Mouse (Mus musculus): ENCODE data around the gene Tsen2. TPM values are rescaled to one million over a fixed set of nuclear protein-coding genes. Genes with fewer than 3 reads are reported as not detected.

Tsen2 gene
- polyA plus RNA-seq, 1 experiment from 2014 or later = 34.6 TPM

DNA sequence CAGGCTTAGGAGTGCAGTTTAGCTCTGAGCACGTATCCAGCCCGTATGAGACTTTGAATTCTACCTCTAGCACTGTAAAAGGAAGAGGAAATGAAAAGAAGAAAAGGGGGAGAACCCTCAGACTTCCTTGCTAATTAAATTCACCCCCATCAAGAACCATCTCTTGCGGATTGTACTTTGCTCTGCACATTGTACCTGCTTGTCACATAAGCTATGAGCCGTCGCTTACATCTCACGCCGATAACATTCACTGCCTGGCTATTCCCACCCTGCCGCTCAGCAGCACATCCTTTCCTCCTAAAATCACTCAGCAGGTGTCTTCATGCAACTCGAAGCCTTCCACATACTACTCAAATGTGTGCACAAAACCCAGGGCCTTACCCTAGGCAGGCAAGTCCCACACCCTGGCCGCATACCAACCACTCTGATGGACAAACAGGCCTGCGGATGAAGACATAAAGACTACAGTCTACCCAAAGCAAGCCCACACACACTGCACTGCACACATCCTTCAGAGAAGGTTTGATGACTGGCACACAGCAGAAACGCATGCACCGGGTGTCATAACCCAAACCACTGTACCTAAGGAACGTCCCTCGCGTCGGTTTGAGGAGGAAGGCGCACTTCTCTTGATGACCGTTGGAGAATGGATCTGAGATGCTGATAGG, 47.4 kb downstream of the Tsen2 start:
- no peaks in the 10 kb centered on the region for H3K27me3 ChIP-seq (ENCODE audit: insufficient read depth, poor library complexity, severe bottlenecking)
- no peaks in the 10 kb centered on the region for H3K36me3 ChIP-seq
- WGBS = 86% methylated on average over 19 of the region's 19 CpGs
- no peak for DNase-seq (ENCODE audit: low spot score)
- no peaks in the 10 kb centered on the region for H3K4me1 ChIP-seq (replicated peaks)
- H3K4me3 ChIP-seq = no peak overlapping the region
- H3K9me3 ChIP-seq = no peaks in the 10 kb centered on the region
- no peak overlapping the region for H3K27ac ChIP-seq

DNA sequence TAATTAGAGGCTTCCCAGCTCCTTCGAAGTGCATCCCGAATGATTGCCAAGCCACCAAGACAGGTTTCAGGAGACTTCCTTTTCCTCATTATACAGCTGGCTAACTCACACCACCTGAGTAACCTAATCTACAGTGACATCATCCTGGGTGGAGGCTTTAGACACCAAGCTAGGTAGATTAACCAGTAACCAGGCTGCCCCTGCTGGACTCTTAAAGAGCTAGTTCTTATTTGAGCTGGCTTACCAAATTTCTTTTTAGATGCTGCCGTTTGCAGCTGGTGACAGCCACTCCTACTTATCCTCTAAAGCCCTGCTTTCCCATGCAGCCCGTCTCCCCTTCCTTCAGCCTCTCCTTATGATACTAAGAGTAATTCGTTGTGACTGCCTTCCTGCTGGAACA, 48.0 kb downstream of the Tsen2 start, which contains the start of gene Mkrn2os:
Gene Mkrn2os (minus strand): TSS at position 119 of the 400 bp plus-strand sequence.
- Histone ChIP-seq H3K27me3 (ENCODE audit: insufficient read depth, poor library complexity, severe bottlenecking) (no peaks in the 10 kb centered on the region), H3K9me3 (no peaks in the 10 kb centered on the region), H3K27ac (no peak within 1 kb of the TSS), H3K4me3 (no peak within 1 kb of the TSS), H3K36me3 (no peaks in the 10 kb centered on the region), H3K4me1 (replicated peaks) (no peaks in the 10 kb centered on the region)
- WGBS = 69% methylated on average over 5 of the region's 5 CpGs
- no peak for DNase-seq (ENCODE audit: low spot score)

DNA sequence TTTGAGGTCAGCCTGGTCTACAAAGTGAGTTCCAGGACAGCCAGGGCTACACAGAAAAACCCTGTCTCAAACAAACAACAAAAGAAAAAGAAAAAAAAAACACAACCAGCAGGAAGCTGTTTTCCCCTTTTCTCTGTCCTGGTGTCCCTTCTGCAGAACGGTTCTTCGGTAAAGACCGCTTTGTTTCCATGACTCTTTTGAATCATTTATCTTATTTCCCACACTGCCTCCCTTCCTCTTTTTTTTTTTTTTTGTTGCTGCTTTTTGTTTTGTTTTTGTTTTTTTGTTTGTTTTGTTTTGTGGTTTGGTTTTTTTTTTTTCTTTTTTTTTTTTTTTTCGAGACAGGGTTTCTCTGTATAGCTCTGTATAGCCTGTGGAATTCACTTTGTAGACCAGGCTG, 48.8 kb downstream of the Tsen2 start:
- H3K27me3 ChIP-seq (ENCODE audit: insufficient read depth, poor library complexity, severe bottlenecking) = no peaks in the 10 kb centered on the region
- WGBS = 82% methylated on average over 4 of the region's 4 CpGs

DNA sequence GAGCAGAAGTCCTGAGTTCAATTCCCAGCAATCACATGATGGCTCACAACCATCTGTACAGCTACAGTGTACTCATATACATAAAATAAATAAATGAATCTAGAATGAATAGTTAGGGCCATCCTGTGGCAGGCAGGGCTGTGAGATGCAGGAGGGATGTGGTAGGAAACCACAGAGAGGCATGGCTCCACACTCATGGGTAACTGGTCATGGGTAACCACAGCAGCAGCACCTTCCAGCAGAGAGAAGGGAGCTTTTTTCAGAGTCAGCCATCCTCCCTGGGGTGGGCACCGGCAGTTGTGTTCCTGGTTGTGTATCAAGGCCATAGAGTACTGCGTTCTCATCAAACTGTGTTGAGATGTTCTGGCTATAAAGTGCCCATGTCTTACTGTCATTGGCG, 50.0 kb downstream of the Tsen2 start:
- DNase-seq (ENCODE audit: low spot score) = no peak
- H3K27me3 ChIP-seq (ENCODE audit: insufficient read depth, poor library complexity, severe bottlenecking) = no peaks in the 10 kb centered on the region
- no peaks in the 10 kb centered on the region for H3K4me1 ChIP-seq (replicated peaks)
- H3K9me3 ChIP-seq = no peaks in the 10 kb centered on the region
- 83% methylated on average over 3 of the region's 3 CpGs for WGBS
- H3K4me3 ChIP-seq = no peak overlapping the region
- no peak overlapping the region for H3K27ac ChIP-seq
- no peaks in the 10 kb centered on the region for H3K36me3 ChIP-seq

More for the DNA sequence above, 48.8 kb downstream of the Tsen2 start:
- Histone ChIP-seq H3K4me3 (no peak overlapping the region), H3K4me1 (replicated peaks) (no peaks in the 10 kb centered on the region), H3K9me3 (no peaks in the 10 kb centered on the region), H3K36me3 (no peaks in the 10 kb centered on the region), H3K27ac (no peak overlapping the region)
- DNase-seq (ENCODE audit: low spot score) = no peak

DNA sequence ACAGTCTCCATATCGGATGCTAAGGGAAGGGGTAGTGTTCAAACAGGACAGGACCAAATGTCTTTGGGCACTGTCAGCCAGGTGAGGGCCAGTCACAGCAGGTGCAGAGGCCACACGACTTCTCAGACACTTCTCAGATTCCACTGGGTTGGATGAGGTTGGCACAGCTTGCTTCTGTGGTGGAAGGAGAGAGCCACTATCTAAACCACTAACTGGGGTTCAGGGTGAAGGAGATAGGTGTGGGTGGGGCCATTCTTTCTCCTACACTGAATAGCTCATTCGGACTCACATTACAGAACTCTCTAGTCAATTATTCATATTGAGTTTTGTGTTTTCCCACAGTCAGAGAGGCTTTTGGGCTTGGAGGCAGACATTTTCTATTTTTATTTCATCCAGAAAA, 51.2 kb downstream of the Tsen2 start:
- DNase-seq (ENCODE audit: low spot score) = no peak
- Histone ChIP-seq H3K4me1 (replicated peaks) (no peaks in the 10 kb centered on the region), H3K27ac (no peak overlapping the region), H3K27me3 (ENCODE audit: insufficient read depth, poor library complexity, severe bottlenecking) (no peaks in the 10 kb centered on the region), H3K4me3 (no peak overlapping the region), H3K36me3 (no peaks in the 10 kb centered on the region), H3K9me3 (no peaks in the 10 kb centered on the region)
- 70% methylated on average over 3 of the region's 3 CpGs for WGBS

DNA sequence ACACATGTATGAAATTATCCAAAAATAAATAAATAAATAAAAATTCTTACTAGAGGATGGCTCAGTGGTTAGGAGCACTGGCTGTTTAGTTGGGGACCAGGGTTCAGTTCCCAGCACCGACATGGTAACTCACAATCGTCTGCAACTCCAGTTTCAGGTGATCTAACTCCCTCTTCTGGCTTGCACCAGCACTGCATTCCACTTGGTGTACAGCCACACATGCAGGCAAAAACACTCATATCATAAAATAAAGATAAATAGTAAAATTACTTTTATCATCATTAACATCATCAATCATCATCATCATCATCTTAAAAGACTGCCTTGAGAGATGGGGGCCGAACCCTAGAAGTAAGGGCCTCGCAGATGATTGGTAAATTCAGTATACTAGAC, 56.9 kb downstream of the Tsen2 start:
- no peak for DNase-seq (ENCODE audit: low spot score)

DNA sequence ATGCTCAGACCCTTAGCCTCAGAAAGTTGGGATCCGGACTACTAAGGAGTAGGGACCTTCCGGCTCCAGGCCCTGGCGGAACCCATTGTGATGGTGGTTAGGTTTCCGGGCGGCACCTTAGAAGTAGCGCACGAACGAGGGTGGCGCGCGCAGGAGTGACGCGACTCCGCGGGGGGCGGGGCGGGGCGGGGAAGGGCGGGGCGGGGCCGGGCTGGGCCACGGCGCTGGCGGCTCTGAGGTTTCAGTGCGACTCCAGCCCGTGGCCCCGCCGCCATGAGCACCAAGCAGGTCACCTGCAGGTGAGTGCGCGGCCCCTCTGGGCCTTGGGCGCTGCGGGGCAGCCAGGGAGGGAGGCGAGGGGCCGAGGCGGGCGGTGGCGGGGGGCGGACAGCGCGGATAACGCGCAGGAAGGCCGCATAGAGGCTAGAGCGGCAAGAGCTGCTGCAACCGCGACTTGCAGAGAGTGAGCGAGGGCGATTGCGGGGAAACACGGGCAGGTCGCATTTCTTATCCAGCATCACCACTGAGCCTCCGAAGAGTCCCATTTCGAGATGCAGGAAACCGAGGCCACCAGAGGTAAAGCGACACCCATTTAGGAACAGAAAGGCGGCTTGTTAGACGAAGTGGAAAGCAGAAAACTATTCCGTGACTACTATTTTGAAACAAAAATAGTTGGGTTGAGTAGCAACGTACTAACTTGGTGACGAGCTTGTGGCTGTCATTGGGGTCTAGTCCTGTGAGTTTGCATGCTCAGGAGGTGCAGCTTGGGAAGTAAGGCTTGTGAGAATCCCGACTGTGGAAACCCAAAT, 57.5 kb downstream of the Tsen2 start, which contains the start of gene Mkrn2:
Gene Mkrn2 (plus strand): TSS at position 188 of the 809 bp plus-strand sequence.
- H3K9me3 ChIP-seq = no peaks in the 10 kb centered on the region
- no peaks in the 10 kb centered on the region for H3K27me3 ChIP-seq (ENCODE audit: insufficient read depth, poor library complexity, severe bottlenecking)
- H3K4me3 ChIP-seq = peak within 1 kb of the TSS; percentile 97
- peak; percentile 91 for DNase-seq (ENCODE audit: low spot score)
- peaks cover 20% of the 10 kb centered on the region for H3K4me1 ChIP-seq (replicated peaks)
- WGBS = under 1% methylated on average over 61 of the region's 61 CpGs
- H3K27ac ChIP-seq = peak within 1 kb of the TSS; percentile 92
- peaks cover 13% of the 10 kb centered on the region; the same call in 1 of the 2 replicates for H3K36me3 ChIP-seq

More for the DNA sequence above, 56.9 kb downstream of the Tsen2 start:
- WGBS = 66% methylated on average over 4 of the region's 4 CpGs
- no peaks in the 10 kb centered on the region for H3K9me3 ChIP-seq
- peaks cover 11% of the 10 kb centered on the region; the same call in 1 of the 2 replicates for H3K36me3 ChIP-seq
- H3K4me3 ChIP-seq = peak overlapping the region; percentile 97
- peaks cover 15% of the 10 kb centered on the region for H3K4me1 ChIP-seq (replicated peaks)
- peak overlapping the region; percentile 92 for H3K27ac ChIP-seq
- H3K27me3 ChIP-seq (ENCODE audit: insufficient read depth, poor library complexity, severe bottlenecking) = no peaks in the 10 kb centered on the region

DNA sequence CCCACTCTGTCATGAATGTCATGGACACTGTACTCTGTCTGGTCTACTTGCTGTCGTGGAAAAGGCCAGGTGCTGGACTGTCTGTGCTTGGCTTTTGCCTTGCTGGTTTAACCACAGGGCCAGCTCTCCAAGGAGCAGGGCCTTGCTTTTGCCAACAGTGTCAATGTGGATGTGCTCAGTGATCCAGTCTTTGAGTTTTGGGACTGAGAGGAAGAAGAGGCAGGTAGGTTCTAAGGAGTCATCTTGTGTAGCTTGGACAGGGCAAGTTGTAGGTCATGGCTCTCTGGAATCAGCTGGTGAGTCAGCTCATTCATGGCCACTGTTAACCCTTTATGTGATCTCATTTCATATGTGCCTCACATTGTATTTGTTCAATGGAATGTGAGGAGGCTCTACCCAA, 62.0 kb downstream of the Tsen2 start:
- DNase-seq (ENCODE audit: low spot score) = no peak
- no peak overlapping the region for H3K27ac ChIP-seq
- WGBS = 83% methylated on average over 1 of the region's 1 CpGs
- no peaks in the 10 kb centered on the region for H3K9me3 ChIP-seq
- no peak overlapping the region for H3K4me3 ChIP-seq
- peaks cover 35% of the 10 kb centered on the region for H3K36me3 ChIP-seq
- H3K4me1 ChIP-seq (replicated peaks) = peaks cover 25% of the 10 kb centered on the region
- H3K27me3 ChIP-seq (ENCODE audit: insufficient read depth, poor library complexity, severe bottlenecking) = no peaks in the 10 kb centered on the region

DNA sequence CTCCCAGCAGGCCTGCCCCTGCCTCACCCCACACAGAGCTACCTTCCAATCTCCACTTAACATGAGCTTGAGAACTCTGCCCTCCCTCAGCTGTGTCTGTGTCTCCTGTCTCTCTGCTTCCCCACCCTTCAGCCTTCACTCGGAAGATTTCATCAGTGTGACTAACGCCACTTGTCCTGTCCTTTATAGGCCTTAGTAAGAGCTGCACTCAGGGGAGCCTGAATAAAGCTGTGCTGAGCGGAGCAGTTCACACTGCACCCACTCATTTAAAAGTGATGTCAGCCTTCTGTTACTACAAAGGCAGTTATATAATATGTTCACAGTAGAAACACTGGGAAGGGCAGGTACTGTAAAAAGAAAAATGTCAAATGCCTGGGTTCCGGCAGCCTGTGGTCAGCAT, 63.0 kb downstream of the Tsen2 start:
- Histone ChIP-seq H3K27me3 (ENCODE audit: insufficient read depth, poor library complexity, severe bottlenecking) (no peaks in the 10 kb centered on the region), H3K36me3 (peaks cover 45% of the 10 kb centered on the region), H3K9me3 (no peaks in the 10 kb centered on the region), H3K4me1 (replicated peaks) (peaks cover 20% of the 10 kb centered on the region), H3K4me3 (no peak overlapping the region), H3K27ac (no peak overlapping the region)
- 77% methylated on average over 4 of the region's 4 CpGs for WGBS
- DNase-seq (ENCODE audit: low spot score) = no peak

DNA sequence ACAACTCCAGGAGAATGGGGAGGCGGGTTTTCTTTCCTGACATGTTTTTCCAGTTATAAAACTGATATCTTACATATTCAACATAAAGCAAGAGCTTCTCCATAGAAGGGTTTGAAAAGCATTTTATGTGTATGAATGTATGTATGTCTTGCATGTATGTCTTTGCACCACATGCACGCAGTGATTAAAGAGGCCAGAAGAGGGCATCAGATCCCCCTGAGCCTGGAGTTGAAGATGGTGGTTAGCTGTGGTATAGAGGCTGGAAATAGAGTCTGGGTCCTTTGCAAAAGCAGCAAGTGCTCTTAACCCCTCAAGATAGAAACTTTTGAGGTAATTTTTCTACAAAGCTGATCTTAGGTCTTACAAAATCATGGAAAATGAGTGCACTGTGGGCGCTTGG, 64.7 kb downstream of the Tsen2 start:
- Histone ChIP-seq H3K9me3 (no peaks in the 10 kb centered on the region), H3K4me3 (no peak overlapping the region), H3K27me3 (ENCODE audit: insufficient read depth, poor library complexity, severe bottlenecking) (no peaks in the 10 kb centered on the region), H3K27ac (no peak overlapping the region), H3K36me3 (peaks cover 62% of the 10 kb centered on the region), H3K4me1 (replicated peaks) (0 out of 2 replicates have a peak, but pooled peaks cover 9% of the 10 kb centered on the region)
- DNase-seq (ENCODE audit: low spot score) = peak; percentile 40
- 69% methylated on average over 3 of the region's 3 CpGs for WGBS

DNA sequence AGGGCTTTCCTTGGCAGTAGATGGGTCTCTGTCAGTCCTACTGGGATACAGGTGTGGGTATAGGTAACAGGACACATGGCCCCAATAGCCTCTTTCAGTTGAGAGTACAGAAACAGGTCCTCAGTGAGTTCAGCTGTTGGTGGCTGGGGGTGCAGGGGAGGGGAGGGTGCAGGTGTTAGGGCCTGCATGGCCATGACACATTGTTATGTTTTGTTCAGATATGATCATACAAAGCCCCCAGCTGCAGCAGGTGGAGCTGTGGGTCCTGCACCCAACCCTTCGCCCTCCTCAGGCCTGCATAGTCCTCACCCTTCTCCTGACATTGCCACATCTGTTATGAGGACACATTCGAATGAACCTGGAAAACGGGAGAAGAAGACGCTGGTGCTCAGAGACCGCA, 65.8 kb downstream of the Tsen2 start:
- Histone ChIP-seq H3K36me3 (peaks cover 72% of the 10 kb centered on the region), H3K9me3 (no peaks in the 10 kb centered on the region), H3K27ac (no peak overlapping the region), H3K4me1 (replicated peaks) (0 out of 2 replicates have a peak, but pooled peaks cover 9% of the 10 kb centered on the region), H3K4me3 (no peak overlapping the region), H3K27me3 (ENCODE audit: insufficient read depth, poor library complexity, severe bottlenecking) (no peaks in the 10 kb centered on the region)
- no peak for DNase-seq (ENCODE audit: low spot score)
- 93% methylated on average over 5 of the region's 5 CpGs for WGBS

DNA sequence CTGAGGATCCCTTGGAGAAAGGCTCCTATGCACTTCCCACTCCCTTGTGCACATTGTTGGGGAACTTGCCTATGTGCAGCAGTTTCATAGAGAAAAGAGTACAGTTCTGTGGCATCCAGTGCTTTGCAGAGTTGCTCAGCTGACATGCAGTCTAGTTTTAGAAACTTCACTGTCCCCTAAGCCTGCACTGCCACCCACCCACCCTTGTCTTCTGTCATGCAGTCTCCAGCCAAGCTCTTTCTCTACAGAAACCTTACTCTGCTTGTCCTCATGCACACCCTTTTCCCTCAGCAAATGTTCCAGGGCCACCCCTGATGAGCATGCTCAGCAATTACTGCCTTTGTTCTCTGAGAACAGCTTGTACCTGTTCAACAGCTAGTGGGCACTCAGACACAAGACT, 69.3 kb downstream of the Tsen2 start:
- no peak for DNase-seq (ENCODE audit: low spot score)
- H3K36me3 ChIP-seq = peaks cover 95% of the 10 kb centered on the region
- H3K27me3 ChIP-seq (ENCODE audit: insufficient read depth, poor library complexity, severe bottlenecking) = no peaks in the 10 kb centered on the region
- no peak overlapping the region for H3K4me3 ChIP-seq
- H3K27ac ChIP-seq = no peak overlapping the region
- H3K9me3 ChIP-seq = no peaks in the 10 kb centered on the region
- H3K4me1 ChIP-seq (replicated peaks) = no peaks in the 10 kb centered on the region

DNA sequence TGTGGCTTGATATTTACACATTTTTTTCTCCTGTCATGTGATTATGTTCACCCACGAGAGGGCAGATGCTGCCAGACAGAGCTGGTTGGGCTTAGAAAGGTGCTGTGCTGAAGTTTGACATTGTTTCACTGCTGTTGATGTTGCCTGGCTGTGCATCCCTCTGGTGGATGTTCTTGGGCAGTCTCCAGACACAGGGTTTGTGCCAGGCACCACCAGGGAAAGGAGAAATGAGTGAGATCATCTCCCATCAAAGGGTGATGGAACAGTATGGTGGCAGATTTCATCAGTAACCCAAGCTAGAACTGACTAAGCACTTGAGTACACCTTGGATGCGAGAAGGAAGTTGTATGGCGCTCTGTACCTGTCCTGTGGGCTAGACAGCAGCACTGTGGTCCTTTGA, 71.5 kb downstream of the Tsen2 start:
- Histone ChIP-seq H3K9me3 (no peaks in the 10 kb centered on the region), H3K27me3 (ENCODE audit: insufficient read depth, poor library complexity, severe bottlenecking) (no peaks in the 10 kb centered on the region), H3K4me1 (replicated peaks) (no peaks in the 10 kb centered on the region), H3K4me3 (no peak overlapping the region), H3K27ac (no peak overlapping the region), H3K36me3 (peaks cover 99% of the 10 kb centered on the region)
- no peak for DNase-seq (ENCODE audit: low spot score)
- WGBS = 96% methylated on average over 3 of the region's 3 CpGs

Measured in hindbrain, embryonic 10.5 days (tissue).